Mouse (Mus musculus): Measurements from ENCODE around the gene Myo10.

Myo10 gene

GRCm38 (mm10) chr15:25690746-25691105, 68.4 kb downstream of the Myo10 start:
- in situ Hi-C loops (cut with MboI, MseI) = no loop called here

DNA sequence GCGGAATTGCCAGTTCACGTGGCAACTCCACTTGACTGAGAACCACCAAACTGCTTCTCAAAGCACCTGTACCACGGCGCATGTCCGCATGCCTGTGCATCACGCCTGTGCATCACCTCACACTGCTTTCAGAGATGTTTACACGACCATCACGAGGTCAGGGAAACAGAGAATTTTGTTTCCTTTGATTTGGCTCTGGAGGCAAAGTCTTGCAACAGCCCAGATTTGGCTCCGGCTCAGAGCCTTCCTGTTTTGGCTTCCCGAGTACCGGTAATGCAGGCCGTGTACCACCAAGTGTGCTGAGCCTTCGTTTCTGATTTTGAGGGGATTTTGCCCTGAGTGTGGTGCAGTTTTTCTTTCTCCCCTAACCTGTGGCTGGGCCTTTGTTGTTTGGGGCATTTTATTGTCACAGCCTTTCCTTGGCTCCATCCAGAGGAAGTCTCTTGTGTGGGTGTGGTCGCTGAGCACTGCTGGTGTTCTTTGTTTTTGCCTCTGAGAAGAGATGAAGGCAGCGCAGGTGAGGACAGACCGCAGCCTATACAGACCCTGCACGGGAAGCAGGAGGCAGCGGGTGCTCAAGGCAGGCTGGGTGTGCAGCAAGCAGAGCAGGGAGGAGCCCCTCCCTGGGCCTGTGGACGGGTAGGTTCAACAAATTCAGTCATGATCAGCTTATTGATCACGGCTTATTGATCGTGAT, 70.1 kb downstream of the Myo10 start:
- in situ Hi-C loops (cut with MboI, MseI) = no loop called here

- in situ Hi-C loops (cut with MboI, MseI) = no loop called here
Observed at GRCm38 (mm10) chr15:25693708-25694107, 71.4 kb downstream of the Myo10 start.

DNA sequence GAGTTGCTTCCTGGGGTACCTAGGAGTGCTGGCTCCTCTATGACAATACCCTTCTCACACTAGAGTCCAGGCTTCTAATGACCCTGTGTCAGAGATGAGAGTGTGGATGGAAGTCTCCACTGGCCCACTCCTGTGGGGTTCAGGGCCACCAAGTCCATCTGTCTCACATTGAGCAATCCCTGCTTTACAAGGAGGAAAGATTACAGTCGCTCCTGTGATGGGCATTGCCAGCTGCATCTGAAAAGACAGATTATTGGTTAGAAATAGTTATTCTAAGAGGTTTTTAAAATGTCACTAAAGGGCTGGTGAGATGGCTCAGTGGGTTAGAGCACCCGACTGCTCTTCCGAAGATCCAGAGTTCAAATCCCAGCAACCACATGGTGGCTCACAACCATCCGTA, 72.4 kb downstream of the Myo10 start:
- in situ Hi-C loops (cut with MboI, MseI) = no loop called here

DNA sequence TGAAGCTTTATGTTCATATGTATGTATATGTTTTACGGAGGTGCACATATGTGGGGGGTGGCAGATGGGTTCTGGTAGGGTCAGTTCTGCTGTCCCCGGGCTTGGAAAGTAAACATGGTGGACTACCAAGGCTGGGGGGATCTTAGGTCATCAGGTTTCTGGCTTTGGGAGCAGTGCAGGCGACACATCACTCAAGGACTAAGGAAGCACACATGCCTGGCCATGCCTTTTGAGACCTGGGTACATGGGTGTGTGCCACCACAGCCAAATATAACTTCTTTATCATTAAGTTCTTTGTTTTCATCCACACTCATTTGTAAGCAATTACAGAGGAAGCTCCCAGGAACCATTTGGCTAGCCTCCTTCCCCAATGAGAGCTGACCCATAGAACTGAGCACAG, 72.9 kb downstream of the Myo10 start:
- in situ Hi-C loops (cut with MboI, MseI) = no loop called here

DNA sequence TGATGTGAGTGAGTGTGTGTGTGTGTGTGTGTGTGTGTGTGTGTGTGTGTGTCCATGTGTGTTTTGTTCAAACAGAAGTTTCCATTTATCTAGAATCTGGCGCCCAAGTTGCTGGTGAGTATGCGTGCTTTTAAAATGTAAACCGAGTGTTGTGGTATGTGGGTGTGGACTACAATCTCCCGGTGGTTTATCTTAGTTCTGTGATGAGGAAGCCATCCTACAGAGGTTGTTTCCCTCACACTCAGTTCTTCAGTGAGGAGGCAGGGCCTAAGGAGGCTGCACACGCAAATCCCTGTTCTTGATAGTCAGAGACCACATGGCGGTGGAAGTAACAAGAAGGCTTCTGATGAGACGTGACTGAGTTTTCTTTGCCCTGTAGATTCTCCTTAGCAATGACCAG, 73.6 kb downstream of the Myo10 start:
- in situ Hi-C loops (cut with MboI, MseI) = no loop called here

DNA sequence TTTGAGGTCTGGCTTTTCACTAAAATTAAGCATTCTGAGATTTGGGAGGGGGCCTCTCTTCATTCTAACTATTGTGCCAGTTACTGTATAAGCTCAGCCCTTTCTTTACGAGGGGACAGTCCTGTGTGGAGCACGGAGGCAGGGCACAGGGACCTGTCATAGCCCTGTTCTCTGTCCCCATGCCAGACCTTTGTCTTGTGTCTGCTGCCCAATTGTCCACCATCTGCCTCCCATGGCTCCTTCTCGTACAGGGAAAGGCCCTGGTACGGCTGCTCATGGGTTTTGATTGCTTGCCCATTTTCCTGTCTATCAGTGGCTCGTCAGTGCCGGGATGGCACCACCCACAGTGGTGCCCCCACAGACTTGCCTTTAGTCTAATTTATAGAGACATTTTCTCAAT, 74.3 kb downstream of the Myo10 start:
- in situ Hi-C loops (cut with MboI, MseI) = no loop called here

GRCm38 (mm10) chr15:25699032-25699557, 76.8 kb downstream of the Myo10 start:
- in situ Hi-C loops (cut with MboI, MseI) = no loop called here

- in situ Hi-C loops (cut with MboI, MseI) = no loop called here
Observed at GRCm38 (mm10) chr15:25702602-25703001, 80.3 kb downstream of the Myo10 start.

GRCm38 (mm10) chr15:25704809-25705585, 82.7 kb downstream of the Myo10 start:
- in situ Hi-C loops (cut with MboI, MseI) = no loop called here

DNA sequence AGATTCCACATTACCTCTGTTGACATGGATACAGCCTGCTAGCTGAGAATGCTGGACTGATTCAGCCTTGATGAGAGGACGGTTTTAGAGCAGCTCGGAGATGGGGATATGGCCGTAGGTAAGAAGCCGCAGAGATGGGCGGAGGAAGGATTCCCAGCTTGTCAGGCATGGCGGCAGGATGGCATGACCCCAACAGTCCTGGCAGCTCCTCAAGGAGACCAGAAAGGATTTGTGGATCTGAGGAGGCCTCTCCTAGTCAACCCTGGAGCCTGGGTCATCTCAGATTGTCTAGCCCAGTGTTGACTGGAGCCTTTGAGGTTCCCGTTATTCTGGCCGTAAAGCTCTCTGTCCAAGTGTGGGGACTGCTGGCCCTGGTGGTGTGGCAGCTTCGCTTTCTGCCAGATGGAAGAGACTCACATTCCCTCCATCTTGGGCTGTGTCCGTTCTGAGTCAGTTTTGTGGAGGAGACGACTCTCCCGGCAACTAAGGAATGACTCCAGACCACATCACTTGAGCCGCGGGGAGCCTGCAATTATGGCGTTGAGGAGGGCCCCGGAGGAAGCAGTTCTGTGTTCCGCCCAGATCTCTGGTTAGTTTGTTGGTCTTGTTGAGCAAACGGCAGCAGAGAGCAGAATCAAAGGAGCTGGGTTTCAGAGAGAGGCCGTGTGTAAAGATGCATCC, 84.7 kb downstream of the Myo10 start:
- in situ Hi-C loops (cut with MboI, MseI) = no loop called here

DNA sequence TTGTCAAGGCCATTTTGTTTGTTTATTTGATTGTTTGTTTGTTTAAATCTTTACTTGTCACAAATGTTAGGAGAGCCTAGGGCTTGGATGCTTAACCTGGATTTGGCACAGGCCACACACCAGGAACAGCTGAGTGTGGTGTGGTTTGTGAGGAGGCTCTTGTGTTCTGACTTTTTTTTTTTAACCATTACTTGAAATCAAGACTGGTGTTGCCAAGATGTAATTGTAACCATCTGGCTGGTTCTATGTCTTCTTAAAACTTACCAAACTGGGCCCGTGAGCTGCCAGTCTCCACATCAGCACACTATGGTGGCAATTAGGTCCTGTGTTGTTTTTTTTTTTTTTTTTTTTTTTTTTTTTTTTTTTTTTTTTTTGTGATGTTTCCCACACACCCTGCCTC, 85.6 kb downstream of the Myo10 start:
- in situ Hi-C loops (cut with MboI, MseI) = no loop called here

DNA sequence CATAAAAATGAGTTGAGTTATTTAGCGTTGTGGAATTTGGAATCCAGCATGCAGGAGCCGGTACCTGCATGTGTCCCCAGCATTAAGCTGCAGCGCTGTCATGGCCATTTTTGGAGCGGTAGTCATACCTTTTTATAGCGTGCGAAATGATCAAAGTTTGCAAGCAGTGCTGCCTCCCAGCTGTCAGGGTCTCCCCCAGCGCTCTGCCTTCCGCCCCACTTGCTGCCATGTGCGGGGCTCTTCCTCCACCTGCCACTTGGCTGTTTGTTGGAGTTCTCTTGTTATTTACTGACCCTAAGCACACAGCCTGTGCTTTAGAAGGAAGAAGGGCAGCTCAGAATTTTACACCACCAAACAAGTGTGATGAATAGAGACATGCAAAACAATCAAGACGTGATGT, 88.6 kb downstream of the Myo10 start:
- in situ Hi-C loops (cut with MboI, MseI) = loop anchor here (10.0 kb wide), 1 partner anchor 436 kb away; no protein-coding TSS in a partner anchor

DNA sequence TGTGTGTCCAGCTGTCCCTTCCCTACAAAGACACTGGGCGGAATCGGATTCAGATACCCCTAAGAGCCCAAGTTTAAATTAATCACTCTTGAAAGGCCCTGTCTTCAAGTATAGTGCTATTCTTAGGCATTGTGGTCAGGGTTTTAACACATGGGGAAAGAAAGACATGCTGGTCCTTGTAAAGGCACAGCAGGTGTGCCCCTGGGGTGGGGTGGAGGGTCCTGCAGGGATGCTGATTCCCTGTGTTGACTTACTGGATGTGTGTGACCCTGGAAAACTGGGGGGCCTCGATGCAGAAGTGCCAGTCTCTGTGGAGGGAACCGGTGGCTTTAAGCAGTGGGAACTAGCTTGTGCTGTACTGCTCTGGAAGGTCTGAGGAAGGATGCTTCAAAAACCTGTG, 90.6 kb downstream of the Myo10 start:
- in situ Hi-C loops (cut with MboI, MseI) = loop anchor here (10.0 kb wide), 1 partner anchor 438 kb away; no protein-coding TSS in a partner anchor

- in situ Hi-C loops (cut with MboI, MseI) = loop anchor here (10.0 kb wide), 1 partner anchor 439 kb away; no protein-coding TSS in a partner anchor
Observed at GRCm38 (mm10) chr15:25713587-25714361, 91.4 kb downstream of the Myo10 start.

- in situ Hi-C loops (cut with MboI, MseI) = loop anchor here (5.0 to 10.0 kb wide), 2 partner anchors 273 to 441 kb away; no protein-coding TSS in a partner anchor
Observed at GRCm38 (mm10) chr15:25715218-25715995, 93.1 kb downstream of the Myo10 start.

DNA sequence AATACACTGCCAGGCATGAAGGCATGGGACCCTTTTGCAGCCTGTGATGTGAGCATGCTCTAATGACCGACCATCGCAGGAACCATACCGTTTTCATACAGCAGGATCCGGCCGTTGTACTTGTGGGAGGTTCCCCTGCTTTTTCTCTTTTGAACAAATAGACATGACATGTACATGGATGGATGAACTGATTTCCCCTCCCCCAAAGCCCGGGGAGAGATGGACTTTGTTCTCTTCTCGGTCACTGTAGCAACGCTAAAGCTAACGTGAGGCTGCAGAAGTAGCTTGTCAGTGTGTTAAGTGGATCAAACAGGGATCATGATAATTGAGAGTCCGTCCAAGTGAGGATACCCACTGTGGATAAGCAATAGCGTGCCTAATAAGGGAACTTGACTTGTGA, 93.7 kb downstream of the Myo10 start:
- in situ Hi-C loops (cut with MboI, MseI) = loop anchor here (5.0 to 10.0 kb wide), 2 partner anchors 274 to 441 kb away; no protein-coding TSS in a partner anchor

- in situ Hi-C loops (cut with MboI, MseI) = loop anchor here (5.0 to 10.0 kb wide), 2 partner anchors 275 to 442 kb away; no protein-coding TSS in a partner anchor
Observed at GRCm38 (mm10) chr15:25717006-25717405, 94.7 kb downstream of the Myo10 start.

GRCm38 (mm10) chr15:25718104-25718503, 95.8 kb downstream of the Myo10 start:
- in situ Hi-C loops (cut with MboI, MseI) = loop anchor here (5.0 to 10.0 kb wide), 2 partner anchors 276 to 443 kb away; no protein-coding TSS in a partner anchor

DNA sequence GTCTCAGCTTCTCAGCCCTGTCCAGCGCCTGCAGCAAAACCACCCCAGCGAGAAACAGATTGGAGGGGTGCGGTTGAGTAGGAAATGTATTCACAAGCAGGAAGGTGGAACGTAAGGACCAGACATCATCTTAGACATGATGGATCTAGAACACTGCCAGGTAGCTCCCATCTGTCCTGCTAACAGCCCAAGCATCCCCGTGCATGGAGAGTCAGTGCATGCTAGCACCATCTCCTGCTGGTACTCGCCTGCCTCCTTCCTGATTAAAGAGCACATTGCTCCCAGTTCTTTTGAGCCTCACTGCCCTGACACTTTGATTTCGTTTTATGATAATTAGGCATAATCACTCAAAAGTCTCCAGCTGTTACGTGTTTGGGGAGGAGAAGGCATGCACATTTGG, 96.9 kb downstream of the Myo10 start:
- in situ Hi-C loops (cut with MboI, MseI) = loop anchor here (5.0 to 10.0 kb wide), 2 partner anchors 277 to 444 kb away; no protein-coding TSS in a partner anchor

All from regulatory T cell (primary cell).